Mouse (Mus musculus): ENCODE measurements around the gene Prickle2. TPM values are rescaled to one million over a fixed set of nuclear protein-coding genes. Genes with fewer than 3 reads are reported as not detected.

Gene Prickle2
- polyA plus RNA-seq, 2 experiments, result 0.15 to 0.20 TPM

DNA sequence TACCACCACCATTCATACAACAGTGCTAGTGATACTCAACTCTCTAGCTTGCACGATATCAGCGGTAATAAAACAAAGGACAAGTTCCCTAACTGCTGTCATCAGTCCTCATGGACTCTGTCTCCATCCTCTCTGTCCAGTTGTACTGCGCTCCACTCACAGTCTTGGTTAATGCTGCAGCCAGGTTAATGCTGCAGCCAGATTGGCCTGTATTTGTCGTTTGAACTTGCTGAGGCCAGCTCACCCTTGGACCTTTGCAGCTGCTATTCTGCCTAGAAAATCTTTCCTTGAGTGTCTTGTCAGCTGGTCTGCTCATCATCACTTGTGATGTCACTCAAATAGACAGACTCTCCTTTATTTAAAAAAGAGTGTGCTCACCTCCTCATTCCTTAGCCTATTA lies 236.5 kb downstream of the Prickle2 start:
- WGBS (ENCODE audit: insufficient replicate concordance), result 60% methylated on average over 4 of the region's 4 CpGs
- peaks cover 0 to 4% of the 10 kb centered on the region in 2 experiments; a peak in 1 of 4 replicates for H3K4me1 ChIP-seq (replicated peaks; ENCODE audit: control insufficient read depth in 2 of 2, insufficient read depth in 2 of 2, low read length in 1 of 2)
- H3K9me3 ChIP-seq (ENCODE audit: control insufficient read depth, low read length), result no peaks in the 10 kb centered on the region
- no peaks in the 10 kb centered on the region for H3K36me3 ChIP-seq (replicated peaks; ENCODE audit: control insufficient read depth, insufficient read depth, low read depth)
- no peak for ATAC-seq (ENCODE audit: insufficient read depth)
- H3K27ac ChIP-seq, result no peak overlapping the region
- H3K4me2 ChIP-seq (ENCODE audit: low read depth), result no peak overlapping the region
- H3K27me3 ChIP-seq (ENCODE audit: control insufficient read depth, insufficient read depth, low read length), result no peaks in the 10 kb centered on the region
- DNase-seq (ENCODE audit: low read depth in 3 of 3, low spot score in 3 of 3), result no peak
- no peak for TF ChIP-seq CTCF (IDR thresholded peaks at IDR 0.05; ENCODE audit: low read depth)
- TF ChIP-seq EP300 (IDR thresholded peaks at IDR 0.05; ENCODE audit: low read depth), result no peak
- no peak overlapping the region for H3K9ac ChIP-seq (replicated peaks)
- H3K4me3 ChIP-seq (ENCODE audit: insufficient read depth in 1 of 2, low read depth in 2 of 2, low read length in 2 of 2), result no peak overlapping the region

DNA sequence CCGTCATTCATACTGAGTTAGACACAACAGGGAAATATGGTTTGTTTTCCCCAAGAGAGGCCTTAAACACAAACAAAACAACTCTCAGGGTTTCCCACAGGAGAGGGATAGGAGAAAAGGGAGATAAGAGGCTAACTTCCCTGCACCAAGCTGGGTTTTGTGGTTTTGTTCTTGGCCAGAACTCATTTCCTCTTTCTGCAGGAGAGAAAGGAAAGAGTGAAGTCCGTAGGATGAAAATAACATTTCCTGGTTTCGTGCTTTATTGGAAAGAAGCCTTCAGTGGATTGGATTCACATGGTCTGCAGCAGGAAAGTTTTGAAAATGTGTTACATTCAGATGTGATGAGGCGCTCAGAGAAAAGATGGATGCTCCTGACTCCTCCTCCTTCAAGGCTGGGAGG lies 237.1 kb downstream of the Prickle2 start:
- H3K9me3 ChIP-seq (ENCODE audit: control insufficient read depth, low read length), result no peaks in the 10 kb centered on the region
- no peak for ATAC-seq (ENCODE audit: insufficient read depth)
- no peak for DNase-seq (ENCODE audit: low read depth in 3 of 3, low spot score in 3 of 3)
- TF ChIP-seq EP300 (IDR thresholded peaks at IDR 0.05; ENCODE audit: low read depth) (no peak), CTCF (IDR thresholded peaks at IDR 0.05; ENCODE audit: low read depth) (no peak)
- no peak overlapping the region for H3K4me3 ChIP-seq (ENCODE audit: insufficient read depth in 1 of 2, low read depth in 2 of 2, low read length in 2 of 2)
- H3K27me3 ChIP-seq (ENCODE audit: control insufficient read depth, insufficient read depth, low read length), result no peaks in the 10 kb centered on the region
- whole genome bisulfite sequencing (ENCODE audit: insufficient replicate concordance), result 16% methylated on average over 4 of the region's 4 CpGs
- H3K27ac ChIP-seq, result no peak overlapping the region
- H3K9ac ChIP-seq (replicated peaks), result no peak overlapping the region
- no peaks in the 10 kb centered on the region for H3K36me3 ChIP-seq (replicated peaks; ENCODE audit: control insufficient read depth, insufficient read depth, low read depth)
- H3K4me2 ChIP-seq (ENCODE audit: low read depth), result no peak overlapping the region
- peaks cover 0 to 4% of the 10 kb centered on the region in 2 experiments; a peak in 1 of 4 replicates for H3K4me1 ChIP-seq (replicated peaks; ENCODE audit: control insufficient read depth in 2 of 2, insufficient read depth in 2 of 2, low read length in 1 of 2)

DNA sequence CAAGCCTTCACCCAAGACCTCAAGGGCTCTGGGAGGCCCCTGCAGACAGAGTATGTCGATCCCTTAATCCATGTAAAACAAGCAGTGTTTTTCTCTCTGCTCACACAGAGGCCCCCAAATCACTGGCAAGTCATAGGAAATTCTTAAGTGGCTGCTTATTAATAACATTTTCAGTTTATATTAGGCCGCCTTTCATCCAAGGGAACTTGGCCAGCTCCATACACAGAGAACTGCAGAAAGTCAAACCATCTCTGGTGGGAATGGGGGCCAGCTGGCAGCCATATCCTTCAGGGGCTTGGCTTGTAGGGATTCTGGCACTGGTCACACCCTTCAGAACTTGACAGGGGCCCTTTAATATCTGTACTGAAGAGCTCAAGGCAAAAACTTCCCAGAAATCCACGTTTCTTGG lies 237.6 kb downstream of the Prickle2 start:
- no peak for ATAC-seq (ENCODE audit: insufficient read depth)
- WGBS (ENCODE audit: insufficient replicate concordance), result 37% methylated on average over 3 of the region's 3 CpGs
- TF ChIP-seq EP300 (IDR thresholded peaks at IDR 0.05; ENCODE audit: low read depth) (no peak), CTCF (IDR thresholded peaks at IDR 0.05; ENCODE audit: low read depth) (no peak)

DNA sequence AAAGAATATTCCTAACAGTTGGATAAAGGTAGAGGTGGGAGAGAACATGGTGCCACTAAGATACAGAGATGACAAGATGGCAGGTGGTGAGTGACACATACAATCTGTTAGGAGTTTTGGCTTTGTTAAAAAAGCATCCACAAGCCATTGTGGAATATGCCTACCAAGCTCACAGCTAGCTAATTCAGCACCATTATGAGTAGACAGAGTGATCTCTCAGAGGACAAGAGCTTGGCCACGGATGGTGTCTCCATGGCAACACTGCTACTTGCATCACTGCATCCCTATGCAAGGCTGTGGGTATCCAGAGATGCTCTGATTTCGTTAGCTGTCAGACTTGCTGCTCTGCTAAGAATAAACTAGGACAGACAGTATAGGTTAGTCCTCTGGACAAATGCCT lies 238.6 kb downstream of the Prickle2 start:
- H3K9ac ChIP-seq (replicated peaks), result no peak overlapping the region
- H3K4me3 ChIP-seq (ENCODE audit: insufficient read depth in 1 of 2, low read depth in 2 of 2, low read length in 2 of 2), result no peak overlapping the region
- ATAC-seq (ENCODE audit: insufficient read depth) (no peak), DNase-seq (ENCODE audit: low read depth in 3 of 3, low spot score in 3 of 3) (no peak)
- TF ChIP-seq CTCF (IDR thresholded peaks at IDR 0.05; ENCODE audit: low read depth), result no peak
- TF ChIP-seq EP300 (IDR thresholded peaks at IDR 0.05; ENCODE audit: low read depth), result no peak
- no peak overlapping the region for H3K27ac ChIP-seq
- peaks cover 0 to 4% of the 10 kb centered on the region in 2 experiments; a peak in 1 of 4 replicates for H3K4me1 ChIP-seq (replicated peaks; ENCODE audit: control insufficient read depth in 2 of 2, insufficient read depth in 2 of 2, low read length in 1 of 2)
- no peaks in the 10 kb centered on the region for H3K9me3 ChIP-seq (ENCODE audit: control insufficient read depth, low read length)
- H3K4me2 ChIP-seq (ENCODE audit: low read depth), result no peak overlapping the region
- 68% methylated on average over 2 of the region's 2 CpGs for WGBS (ENCODE audit: insufficient replicate concordance)
- H3K36me3 ChIP-seq (replicated peaks; ENCODE audit: control insufficient read depth, insufficient read depth, low read depth), result no peaks in the 10 kb centered on the region
- H3K27me3 ChIP-seq (ENCODE audit: control insufficient read depth, insufficient read depth, low read length), result no peaks in the 10 kb centered on the region

More for the DNA sequence above, 237.6 kb downstream of the Prickle2 start:
- Histone ChIP-seq H3K36me3 (replicated peaks; ENCODE audit: control insufficient read depth, insufficient read depth, low read depth) (no peaks in the 10 kb centered on the region), H3K4me2 (ENCODE audit: low read depth) (no peak overlapping the region), H3K27me3 (ENCODE audit: control insufficient read depth, insufficient read depth, low read length) (no peaks in the 10 kb centered on the region), H3K4me3 (ENCODE audit: insufficient read depth in 1 of 2, low read depth in 2 of 2, low read length in 2 of 2) (no peak overlapping the region), H3K4me1 (replicated peaks; ENCODE audit: control insufficient read depth in 2 of 2, insufficient read depth in 2 of 2, low read length in 1 of 2) (peaks cover 0 to 4% of the 10 kb centered on the region in 2 experiments; a peak in 1 of 4 replicates), H3K9me3 (ENCODE audit: control insufficient read depth, low read length) (no peaks in the 10 kb centered on the region), H3K27ac (no peak overlapping the region), H3K9ac (replicated peaks) (no peak overlapping the region)
- no peak for DNase-seq (ENCODE audit: low read depth in 3 of 3, low spot score in 3 of 3)

DNA sequence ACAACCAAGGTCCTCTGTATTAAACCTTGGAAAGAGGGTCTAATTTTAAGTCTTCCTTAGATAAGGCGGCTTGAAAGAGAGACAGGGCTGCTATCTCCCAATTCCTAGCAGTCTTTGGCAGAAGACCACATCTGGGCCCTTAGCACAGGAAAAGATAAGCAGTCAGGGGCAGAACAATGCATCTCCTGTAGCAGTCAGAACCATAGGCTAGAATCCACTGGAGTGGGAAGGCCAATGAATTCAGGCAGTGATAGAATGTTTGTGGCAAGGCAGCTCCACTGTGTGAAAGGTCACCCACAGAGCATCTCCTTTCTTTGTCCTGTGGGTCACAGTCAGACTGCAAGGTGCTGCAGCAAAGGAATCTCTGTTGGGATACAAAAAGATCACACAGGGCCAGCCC lies 240.3 kb downstream of the Prickle2 start:
- Histone ChIP-seq H3K9me3 (ENCODE audit: control insufficient read depth, low read length) (no peaks in the 10 kb centered on the region), H3K4me1 (replicated peaks; ENCODE audit: control insufficient read depth in 2 of 2, insufficient read depth in 2 of 2, low read length in 1 of 2) (peaks cover 0 to 4% of the 10 kb centered on the region in 2 experiments; a peak in 1 of 4 replicates), H3K9ac (replicated peaks) (no peak overlapping the region), H3K4me2 (ENCODE audit: low read depth) (no peak overlapping the region), H3K4me3 (ENCODE audit: insufficient read depth in 1 of 2, low read depth in 2 of 2, low read length in 2 of 2) (no peak overlapping the region), H3K27me3 (ENCODE audit: control insufficient read depth, insufficient read depth, low read length) (no peaks in the 10 kb centered on the region), H3K27ac (no peak overlapping the region), H3K36me3 (replicated peaks; ENCODE audit: control insufficient read depth, insufficient read depth, low read depth) (no peaks in the 10 kb centered on the region)
- TF ChIP-seq EP300 (IDR thresholded peaks at IDR 0.05; ENCODE audit: low read depth) (no peak), CTCF (IDR thresholded peaks at IDR 0.05; ENCODE audit: low read depth) (no peak)
- 4% methylated on average over 1 of the region's 1 CpGs for WGBS (ENCODE audit: insufficient replicate concordance)
- peak; percentile 21; the same call in 1 of the 2 replicates for ATAC-seq (ENCODE audit: insufficient read depth)
- DNase-seq (ENCODE audit: low read depth in 3 of 3, low spot score in 3 of 3), result no peak
